Mouse (Mus musculus): ENCODE measurements at regions not wholly inside any gene's neighbourhood (a gene's known extent, or its start where the extent isn't known, plus 50 kb on each side); places are given as distances from the start of the nearest gene placed in this dataset.

DNA sequence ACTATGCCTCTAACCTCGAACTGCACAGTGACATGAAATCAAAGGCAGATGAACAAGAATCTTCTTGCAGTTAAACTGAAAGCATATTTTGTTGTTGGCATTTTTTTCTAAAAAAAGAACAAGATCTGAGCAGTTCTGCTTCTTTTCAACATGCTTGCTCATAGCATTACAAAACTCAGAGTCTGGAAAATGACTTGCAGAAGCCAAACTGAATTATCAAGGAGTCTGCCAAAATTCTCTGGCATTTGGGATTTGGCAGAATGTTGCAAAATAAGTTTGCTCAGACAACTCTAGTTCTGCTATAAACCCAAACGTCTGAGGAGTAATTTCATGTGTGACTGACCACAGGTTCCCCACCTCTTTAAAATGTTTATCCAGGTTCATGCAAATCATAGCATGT, 907.3 kb upstream of the Gm37988 start:
- DNase-seq (ENCODE audit: low spot score in 2 of 2): peak in 1 of 2 experiments; percentile 4

DNA sequence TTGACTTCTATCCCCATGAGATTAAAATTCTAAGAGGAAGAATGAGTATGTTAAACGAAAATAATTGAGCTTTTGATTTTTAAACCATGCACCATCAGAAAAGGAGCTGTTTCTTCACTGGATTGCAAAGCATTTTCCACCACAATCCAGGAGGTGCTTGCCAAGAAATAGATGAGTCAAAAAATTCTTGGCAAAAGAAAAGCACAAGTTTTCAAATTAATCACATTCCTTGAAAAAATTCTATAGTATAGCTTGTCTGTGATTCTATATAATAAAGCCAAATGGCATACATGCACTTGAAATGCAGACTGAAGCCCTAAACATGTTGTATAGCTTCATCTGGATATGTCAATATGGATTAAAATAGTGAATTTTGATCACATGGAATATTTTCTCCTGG, 904.3 kb upstream of the Gm37988 start:
- no peak for DNase-seq (ENCODE audit: low spot score in 2 of 2)

GRCm38 (mm10) chr1:3912499-3912898, 895.2 kb upstream of the Gm37988 start:
- no peak for DNase-seq (ENCODE audit: low spot score in 2 of 2)

DNA sequence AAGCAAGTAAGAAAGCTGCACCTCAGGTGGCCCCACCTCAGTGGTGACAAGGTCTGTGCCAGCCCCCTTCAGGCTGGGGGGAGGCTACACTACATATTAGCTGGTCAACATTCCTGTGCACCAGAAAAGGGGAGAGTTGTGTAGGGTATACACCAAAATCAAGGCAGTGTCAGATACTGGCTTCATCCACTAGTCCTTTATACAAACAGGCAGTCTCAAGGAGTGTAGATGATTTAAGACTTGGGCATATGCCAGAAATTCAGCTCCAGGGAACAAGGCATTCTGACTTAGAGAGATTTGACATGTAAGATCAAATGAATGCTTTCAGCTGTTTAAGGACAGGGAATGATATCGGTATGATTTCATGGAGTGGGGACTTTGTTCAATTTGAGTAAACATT, 894.1 kb upstream of the Gm37988 start:
- DNase-seq (ENCODE audit: low spot score in 2 of 2): no peak

Measured in right cerebral cortex, postnatal 36 days (tissue).